Mouse (Mus musculus) heart, adult 8-10 months (tissue): Measurements from ENCODE around the gene Samd4b. TPM values are rescaled to one million over a fixed set of nuclear protein-coding genes. Genes with fewer than 3 reads are reported as not detected.
A peak's percentile ranks its signal among the peaks of the same experiment; 100 is the strongest.
"Not testable (repeated sequence)": the region's sequence is repeated elsewhere in the genome, so short reads cannot be mapped to it uniquely, and the experiment has no call there.

Source experiments
- DNase-seq: peaks from one replicate; pipeline ENCODE4 v3.0.0; 2022; ENCODE audit warnings: low spot score
- total RNA-seq, 4 experiments: library from RNA; stranded (reverse); gene quantifications; 2 replicates each; pipeline ENCODE4 v1.2.4; 2022

Samd4b gene
- total RNA-seq, 4 experiments from 2014 or later = 19.4 to 23.4 (median 21.5) TPM

DNA sequence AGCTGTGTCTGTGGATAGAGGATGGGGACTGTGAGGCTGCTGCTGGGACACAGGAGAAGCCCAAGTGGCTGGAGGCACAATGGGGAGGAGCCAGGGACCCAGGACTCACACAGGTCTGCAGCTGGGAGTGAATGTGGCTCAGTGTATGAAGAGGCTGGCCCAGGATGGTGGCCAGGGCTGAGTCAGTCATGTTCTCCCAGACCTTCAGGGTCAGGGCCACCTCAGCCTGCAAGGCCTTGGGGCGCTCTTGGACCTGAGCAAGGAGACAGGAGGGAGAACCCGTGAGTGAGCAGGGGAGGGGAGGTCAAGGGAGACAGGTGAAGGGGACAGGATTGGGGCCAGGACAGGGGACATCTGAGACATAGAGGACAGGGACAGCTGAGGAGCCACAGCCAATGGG is 88.8 kb downstream of the Samd4b start:
- DNase-seq = not testable (repeated sequence)

DNA sequence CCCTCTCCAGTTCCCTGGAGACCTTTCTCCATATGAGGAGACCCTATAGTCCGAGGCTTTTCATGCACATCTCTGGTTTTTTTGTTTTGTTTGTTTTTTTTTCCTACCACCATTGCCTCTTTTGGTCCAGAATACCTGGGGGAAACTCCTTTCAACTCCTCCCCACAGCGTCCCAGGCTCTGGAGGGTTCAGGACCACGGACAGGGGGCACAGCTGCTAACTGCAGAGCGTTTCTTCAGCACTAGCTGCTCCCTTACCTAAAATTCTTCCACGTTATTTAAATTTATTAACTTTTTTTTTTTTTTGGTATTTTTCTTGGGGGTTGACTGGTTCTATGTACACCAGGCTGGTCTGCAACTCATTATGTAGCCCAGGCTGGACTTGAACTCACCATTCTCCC is 92.4 kb downstream of the Samd4b start:
- DNase-seq = no peak

DNA sequence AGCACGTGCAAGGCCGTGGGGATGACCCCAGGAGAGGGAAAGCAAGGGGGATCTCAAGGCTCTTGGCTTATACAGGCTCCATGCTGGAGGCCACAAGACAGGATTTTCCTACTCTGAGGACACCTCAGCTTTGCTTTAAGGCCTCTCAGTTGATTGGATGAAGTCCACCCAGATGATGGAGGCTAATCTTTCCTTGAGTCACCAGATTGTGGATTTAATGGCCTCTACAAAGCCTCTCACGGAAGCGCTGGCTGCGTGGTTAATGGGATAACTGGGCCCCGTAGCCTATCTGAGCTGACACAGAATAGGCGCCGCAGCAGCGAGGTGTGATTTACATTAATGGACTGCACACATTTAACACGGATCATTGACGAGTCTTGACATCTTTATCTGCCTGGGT is 102.5 kb downstream of the Samd4b start:
- DNase-seq = no peak

DNA sequence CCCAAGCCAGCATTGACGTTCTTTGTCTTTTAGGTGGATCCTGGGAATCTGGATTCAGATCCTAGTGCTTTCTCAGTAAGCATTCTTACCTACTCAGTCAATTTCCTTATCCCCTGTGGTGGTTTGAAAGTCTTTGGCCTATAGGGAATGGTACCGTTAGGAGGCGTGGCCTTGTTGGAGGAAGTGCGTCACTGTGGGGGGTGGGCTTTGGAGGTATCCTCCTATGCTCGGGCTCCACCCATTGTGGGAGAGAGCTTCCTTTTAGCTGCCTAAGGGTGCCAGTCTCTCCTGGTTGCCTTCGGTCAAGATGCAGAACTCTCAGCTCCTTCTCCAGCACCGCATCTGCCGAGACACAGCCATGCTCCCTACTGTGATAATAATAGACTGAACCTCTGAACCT is 105.6 kb downstream of the Samd4b start:
- no peak for DNase-seq

DNA sequence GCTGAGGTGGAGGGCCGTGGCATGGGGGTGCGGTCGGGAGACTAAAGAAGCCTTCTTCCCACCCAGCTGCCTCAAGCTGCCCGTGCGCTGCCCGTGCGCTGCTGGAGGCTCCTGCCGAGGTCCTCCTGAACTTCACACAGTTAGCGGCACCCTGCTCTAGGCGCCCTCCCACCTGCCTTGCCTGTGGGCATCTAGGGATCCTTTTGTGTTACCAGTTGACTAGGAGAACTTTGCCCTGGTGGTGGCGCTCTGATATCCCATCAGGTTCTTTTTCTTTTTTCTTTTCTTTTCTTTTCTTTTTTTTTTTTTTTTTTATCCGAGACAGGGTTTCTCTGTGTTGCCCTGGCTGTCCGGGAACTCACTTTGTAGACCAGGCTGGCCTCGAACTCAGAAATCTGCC is 107.0 kb downstream of the Samd4b start:
- DNase-seq = no peak

DNA sequence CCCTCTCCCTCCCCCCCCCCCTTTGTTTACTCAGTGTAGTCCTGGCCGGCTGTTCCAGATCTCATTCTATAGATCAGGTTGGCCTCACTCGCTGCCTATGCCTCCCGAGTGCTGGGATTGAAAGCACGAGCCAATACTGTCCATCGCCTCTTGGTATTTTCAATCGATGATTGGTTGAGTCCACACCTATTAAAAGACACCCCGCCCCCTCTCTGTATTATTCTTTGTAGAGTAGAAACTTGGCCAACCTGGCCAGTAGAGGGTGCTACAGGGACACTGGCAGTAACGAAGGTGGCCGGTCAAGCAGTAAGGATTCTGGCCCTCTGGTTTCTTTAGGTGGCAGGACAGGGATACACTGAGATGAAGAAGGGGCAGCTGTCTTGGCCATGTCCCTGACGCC is 107.5 kb downstream of the Samd4b start:
- peak; percentile 8 for DNase-seq

DNA sequence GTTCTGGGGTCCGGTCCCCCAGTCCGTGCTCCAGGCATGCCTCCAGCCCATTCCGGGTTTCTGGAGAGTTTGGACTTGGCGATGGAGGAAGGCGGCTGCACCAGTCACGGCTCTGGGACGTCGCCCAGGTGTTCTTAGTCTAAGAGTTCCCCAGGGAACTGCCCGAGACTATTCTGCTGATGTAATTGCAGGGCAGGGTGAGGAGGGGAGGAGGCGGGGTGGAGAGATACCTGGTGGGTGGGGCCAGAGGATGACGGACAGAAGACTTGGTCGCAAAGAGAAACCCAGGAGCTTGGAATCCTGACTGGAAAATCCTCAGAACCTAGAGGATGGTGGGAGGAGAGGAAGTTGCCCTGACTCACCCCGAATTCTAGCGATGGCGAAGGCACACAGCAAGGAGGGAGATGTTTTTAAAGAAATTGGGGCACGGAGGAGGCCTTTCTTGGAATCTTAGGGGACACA is 109.9 kb downstream of the Samd4b start:
- DNase-seq = no peak

DNA sequence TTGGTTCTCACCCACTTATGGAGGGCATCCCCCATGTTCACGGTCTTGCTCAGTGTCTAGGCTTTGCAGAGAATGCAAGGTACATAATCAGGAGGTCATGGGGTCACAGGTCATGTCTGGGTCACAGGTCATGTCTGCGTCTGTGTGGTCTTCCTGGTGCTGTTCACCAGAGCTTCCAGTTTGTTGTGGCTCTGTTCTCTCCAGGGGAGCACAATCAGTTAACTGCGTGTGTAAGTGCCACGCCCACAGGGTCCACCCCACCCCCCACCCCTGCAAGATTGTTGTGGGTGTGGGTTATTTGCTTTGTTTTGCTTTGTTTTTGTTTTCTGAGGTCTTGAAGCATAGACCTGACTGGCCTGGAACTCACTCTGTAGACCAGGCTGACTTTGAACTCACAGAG is 113.8 kb downstream of the Samd4b start:
- no peak for DNase-seq

DNA sequence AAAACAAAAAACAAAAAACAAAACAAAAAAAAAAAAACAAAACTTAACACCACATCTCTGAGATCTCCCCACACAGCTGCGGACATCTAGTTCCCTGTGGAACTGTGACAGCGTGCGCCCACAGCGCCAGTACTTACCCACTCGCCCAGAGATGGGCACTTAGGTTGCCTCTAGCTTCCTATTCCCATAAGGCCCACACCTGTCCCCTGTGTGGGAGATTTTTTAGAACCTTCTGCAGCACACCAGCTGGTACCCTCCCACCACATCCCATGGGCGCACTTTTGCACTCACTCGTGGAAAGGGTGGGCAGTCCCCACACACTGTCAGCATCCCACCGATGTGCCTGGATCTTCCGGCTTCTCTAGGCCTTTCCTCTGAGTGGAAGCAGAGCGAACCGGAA is 115.1 kb downstream of the Samd4b start:
- DNase-seq = no peak

DNA sequence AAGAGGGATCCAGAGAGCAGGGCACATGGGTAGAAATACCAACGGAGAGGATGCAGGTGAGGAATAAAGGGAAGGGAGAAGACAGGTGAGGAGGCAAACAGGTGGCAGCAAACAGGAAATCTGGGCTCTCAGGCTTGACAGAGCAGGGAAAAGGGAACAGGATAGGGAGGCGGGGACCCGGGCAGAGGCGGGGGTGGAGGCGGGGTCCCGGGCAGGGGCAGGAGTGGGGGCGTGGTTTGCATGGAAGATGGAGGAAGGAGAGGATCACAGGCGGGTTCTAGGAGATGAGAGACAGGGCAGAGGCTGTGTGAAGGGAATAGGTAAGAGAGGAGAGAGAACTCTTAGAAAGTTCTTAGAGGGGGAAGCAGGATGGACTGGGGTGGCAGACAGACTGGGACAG is 119.1 kb downstream of the Samd4b start:
- no peak for DNase-seq

DNA sequence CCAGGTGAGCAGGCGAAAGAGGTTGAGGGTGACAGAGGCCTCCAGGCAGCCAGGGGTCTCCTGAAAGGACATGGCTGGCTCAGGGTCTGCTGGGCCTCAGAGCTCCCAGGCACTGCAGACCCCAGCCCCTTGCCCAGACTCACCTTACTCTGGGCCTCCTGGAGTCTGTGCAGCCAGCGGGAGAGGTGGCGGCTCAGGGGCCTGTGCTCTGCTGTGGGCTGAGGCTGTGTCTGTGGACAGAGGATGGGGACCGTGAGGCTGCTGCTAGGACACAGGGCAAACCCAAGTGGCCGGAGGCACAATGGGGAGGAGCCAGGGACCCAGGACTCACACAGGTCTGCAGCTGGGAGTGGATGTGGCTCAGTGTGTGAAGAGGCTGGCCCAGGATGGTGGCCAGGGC is 120.6 kb downstream of the Samd4b start:
- DNase-seq = no peak

DNA sequence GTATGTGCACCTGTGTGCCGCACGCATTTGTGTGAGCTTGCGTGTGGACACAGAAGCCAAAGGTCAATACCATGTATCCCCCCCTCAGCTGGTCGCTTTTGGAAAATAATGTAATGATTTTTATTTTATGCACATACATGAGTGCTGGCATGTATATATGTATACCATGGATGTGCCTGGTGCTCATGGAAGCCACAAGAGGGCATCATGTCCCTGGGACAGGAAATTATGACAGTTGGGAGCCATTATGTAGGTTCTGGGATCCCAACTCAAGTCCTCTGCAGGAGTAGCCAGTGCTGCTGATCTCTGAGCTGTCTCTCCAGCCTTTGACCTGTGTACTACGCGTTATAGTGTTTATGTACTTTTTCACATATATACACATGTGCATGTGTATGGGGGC is 121.8 kb downstream of the Samd4b start:
- no peak for DNase-seq

DNA sequence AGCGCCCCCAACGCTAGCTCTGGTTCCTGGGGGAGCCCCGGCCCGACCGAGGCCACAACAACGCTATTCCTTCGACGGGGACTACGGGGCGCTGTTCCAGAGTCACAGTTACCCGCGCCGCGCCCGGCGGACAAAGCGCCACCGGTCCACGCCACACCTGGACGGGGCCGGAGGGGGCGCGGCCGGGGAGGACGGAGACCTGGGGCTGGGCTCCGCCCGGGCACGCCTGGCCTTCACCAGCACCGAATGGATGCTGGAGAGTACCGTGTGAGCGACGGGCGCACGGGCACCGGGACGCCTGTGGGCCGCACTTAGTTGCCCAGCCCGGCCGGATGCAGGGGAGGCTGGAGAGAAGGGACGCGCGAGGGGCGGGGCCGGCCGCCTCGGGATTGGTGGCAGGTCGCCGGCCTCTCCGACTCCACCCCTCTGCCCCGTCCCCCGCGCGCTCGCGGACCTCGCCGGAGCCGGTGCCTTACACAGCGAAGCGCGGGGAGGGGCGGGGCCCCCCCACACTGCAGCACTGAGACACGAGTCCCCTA is 130.7 kb downstream of the Samd4b start:
- DNase-seq = no peak

DNA sequence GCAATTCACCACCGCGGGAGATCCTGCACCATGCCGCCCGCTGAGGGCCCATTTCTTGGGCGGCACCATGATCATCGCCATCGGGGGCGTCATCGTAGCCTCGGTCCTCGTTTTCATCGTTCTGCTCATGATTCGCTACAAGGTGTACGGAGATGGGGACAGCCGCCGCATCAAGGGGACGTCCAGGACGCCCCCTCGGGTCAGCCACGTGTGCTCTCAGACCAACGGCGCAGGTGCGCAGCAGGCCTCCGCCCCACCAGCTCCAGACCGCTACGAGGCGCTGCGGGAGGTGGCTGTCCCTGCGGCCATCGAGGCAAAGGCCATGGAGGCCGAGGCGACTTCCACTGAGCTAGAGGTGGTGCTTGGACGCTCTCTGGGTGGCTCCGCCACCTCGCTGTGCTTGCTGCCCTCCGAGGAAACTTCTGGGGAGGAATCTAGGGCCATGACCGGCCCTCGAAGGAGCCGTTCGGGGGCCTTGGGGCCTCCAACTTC is 131.2 kb downstream of the Samd4b start:
- DNase-seq = no peak

DNA sequence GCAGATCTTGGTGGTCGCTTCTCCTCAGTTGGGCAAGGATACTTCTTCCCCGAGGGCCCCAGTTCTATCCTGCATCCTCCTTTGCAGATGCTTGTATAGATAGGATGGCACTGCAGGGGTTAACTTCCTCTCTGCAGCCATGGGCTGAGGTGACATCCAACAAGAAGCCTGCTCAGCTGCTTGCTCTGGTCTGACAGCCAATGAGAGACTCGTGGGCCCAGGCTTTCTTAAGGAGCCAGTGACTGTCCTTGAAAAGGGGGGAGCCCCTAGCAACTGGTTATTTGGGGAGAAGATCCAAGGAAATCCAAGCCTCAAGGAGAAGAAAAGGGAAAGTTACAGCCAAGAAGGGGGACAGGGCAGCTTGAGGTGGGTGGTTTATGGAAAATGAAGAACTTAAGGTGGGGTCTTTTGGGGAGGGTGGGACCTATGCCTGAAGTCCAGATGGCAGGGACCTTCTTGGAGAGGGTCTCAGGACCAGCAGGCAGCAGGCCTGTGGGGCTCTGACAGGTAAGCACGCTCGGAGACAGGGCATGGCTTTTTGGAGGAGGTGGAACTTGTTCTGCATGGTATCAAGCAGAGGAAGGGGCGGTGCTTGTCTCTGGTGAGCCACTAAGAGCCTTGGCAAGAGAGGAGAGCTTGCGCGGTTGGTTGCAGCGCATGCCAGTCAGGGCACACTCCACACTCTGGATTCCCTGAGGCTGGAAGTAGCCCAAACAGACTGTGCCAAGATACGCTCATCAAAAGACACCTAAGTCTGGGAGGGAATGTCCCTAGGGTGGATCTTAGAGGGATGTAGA is 133.3 kb downstream of the Samd4b start:
- DNase-seq = no peak

DNA sequence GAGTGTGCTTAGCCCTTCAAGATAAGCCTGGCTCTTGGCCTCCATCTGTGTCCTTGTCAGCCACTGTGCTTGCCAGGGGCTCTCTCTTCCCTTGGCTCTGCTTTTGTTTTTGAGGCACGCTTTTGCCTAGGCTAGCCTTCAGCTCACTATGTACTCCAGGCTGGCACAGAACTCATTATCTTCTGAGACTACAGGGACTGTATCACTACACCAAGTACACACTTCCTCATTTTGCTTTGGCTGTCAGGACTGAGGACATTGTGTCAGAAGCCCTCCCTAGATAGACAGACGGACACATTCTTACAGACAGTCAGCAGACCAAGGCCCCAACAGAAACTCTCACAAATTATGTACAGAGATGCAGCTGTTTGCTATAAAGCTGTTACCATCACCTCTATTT is 135.2 kb downstream of the Samd4b start:
- no peak for DNase-seq

DNA sequence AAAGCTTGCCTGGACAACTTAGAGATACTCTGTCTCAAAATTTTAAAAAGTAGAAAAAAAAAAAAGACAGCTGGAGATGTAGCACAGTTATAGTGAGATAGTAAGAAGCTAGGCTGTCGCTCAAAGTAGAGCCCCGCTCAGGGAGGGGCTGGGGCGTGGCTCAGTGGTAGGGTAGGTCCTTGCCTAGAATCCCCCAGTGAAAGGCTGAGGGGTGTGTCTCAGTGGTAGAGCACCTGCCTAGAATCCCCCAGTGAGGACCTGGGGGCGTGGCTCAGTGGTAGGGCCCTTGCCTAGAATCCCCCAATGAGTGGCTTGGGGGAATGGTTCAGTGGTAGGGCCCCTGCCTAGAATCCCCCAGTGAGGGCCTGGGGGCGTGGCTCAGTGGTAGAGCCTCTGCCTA is 137.6 kb downstream of the Samd4b start:
- DNase-seq = no peak

DNA sequence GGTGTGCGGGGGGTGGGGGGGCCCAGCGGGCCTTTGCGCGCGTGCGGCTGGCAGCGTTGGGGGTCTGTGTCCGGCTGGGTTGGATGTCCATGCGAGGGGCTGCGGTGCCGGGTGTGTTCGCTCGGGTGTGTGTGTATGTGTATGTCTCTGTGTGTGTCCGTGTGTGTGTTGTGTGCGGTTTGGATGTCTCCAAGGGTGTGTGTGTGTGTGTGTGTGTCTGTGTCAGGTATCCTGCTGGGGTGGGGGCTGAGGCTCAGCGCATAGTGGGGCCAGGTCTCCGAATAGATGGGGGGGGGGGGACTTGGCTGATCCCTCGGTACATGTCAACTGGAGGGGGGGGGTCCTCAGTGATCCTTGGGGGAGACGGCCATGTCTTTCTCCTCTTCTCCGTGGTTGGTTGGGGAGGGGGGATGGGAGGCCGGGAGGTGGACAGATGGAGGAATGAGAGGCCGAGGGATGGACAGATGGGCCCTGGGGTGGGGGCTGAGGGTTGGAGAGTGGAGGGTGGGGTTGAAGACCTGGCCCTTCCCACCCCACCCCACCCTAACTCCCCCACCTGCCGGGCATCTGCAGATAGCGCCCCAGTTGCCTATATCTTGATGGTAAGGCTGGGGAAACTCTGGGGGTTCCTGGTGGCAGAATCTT is 145.5 kb downstream of the Samd4b start:
- no peak for DNase-seq

DNA sequence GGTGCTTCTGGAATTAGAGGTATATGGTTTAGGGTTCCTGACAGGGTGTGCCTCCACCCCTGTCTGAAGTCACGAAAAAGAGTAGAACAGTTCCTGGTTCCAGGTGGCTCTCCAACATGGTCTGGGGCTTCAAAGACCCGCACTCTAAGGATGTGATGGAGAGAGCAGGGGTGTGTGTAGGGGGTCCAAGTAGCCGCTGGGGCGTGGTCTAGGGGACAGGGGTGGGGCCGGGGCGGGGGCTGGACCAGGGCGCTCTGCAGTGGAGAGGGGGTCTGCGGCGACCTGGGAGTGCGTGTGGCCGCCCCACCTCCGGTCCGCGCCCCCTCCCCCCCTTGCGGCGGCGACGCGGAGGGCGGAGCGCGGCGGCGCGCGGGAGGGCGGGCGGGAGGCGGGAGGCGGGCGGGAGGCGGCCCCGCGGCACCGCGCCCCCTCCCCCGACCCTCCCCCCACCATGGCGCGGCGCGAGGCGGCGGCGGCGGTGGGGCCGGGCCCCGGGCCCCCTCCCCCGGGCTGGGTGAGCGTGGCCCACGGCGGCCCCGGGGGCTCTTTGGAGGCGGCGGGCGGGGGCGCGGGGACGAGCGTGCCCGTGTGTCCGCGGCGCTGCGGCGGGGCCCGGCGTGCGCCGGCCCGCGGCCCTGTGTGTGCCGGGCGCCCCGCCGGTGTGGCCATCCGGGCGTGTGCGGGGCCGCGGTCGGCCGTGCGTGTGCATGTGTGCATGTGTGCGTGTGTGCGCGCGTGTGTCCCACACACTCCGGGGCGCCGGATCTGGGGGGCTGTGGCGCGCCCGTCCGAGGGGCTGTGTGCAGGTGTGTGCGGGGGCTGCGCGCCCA is 146.2 kb downstream of the Samd4b start, which contains the start of gene Lrfn1:
TSS of gene Lrfn1 (plus strand) at position 450 of the 830 bp plus-strand sequence.
- DNase-seq = no peak

DNA sequence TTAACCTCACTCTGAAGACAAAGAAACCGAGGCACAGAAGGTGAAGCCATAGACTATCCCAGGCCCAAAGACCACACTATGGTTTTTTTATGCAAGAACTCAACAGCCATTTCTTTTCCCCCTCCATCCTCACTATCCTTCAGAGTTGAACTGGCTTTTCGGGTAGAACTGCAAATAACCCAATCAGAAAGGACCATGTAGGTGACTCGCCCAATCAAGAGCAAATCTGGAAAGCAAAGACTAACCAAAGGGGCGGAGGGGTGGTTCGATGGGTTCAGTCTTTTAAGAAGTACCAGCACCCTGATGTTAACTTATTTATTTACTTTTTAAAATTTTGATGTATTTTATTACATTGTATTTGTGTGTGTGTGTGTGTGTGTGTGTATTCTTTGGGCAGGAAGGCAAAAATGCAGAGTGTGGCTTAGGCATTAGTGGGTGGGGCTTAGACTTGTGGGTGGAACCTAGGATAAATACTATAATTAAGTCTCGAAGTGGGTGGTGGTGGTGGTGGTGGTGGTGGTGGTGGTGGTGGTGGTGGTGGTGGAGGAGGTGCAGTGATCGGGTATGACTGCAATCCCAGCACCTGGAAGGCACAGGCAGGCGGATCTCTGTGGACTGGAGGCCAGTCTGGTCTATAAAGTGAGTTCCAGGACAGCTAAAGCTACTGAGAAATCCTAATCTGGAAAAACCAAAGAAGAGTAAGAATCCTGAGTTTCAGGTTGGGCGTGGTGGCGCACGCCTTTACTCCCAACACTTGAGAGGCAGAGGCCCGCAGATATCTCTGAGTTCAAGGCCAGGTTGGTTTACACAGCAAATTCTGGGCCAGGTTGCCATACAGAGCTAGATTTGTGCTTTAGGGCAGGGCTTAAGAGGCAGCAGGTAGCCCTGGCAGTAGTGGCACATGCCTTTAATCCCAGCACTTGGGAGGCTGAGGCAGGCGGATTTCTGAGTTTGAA is 149.8 kb downstream of the Samd4b start:
- DNase-seq = no peak
